In genomic region chr9:43754083-43754482, GRCm38 (mm10) we compare ENCODE assay signal across 14 mouse cellular contexts. TPM values are rescaled to one million over a fixed set of nuclear protein-coding genes. Genes with fewer than 3 reads are reported as not detected.
DNase-seq lines count a peak whose midpoint lies in the region; ATAC-seq and TF ChIP-seq lines count a peak whose summit lies in the region.
"Had no signal": no experiment of that assay in that cellular context is flagged by ENCODE, and none has a peak within 500 bp of the region (broad histone marks: within the 10 kb centered on the region; RNA-seq: fewer than 3 reads in every experiment).

No protein-coding gene starts in this region.

- no peak for ATAC-seq in hindbrain, embryonic 15.5 days (ENCODE audit: low FRiP score, low read depth)
- no peak for ATAC-seq in neural tube, embryonic 15.5 days (ENCODE audit: low FRiP score)
- ATAC-seq: activated CD4-positive, CD25-positive, alpha-beta regulatory T cell, adult 4 months had no signal

- peak overlapping the region; percentile 20 for H3K9ac ChIP-seq in liver, adult 2 months (ENCODE audit: low read depth, low read length)
- H3K9ac ChIP-seq in hindbrain, embryonic 15.5 days = no peak overlapping the region
- H3K9ac ChIP-seq in neural tube, embryonic 15.5 days (replicated peaks) = no peak overlapping the region
- H3K9ac ChIP-seq: midbrain, embryonic 12.5 days had no signal

- H3K9me3 ChIP-seq in hindbrain, embryonic 15.5 days = no peaks in the 10 kb centered on the region
- H3K9me3 ChIP-seq in neural tube, embryonic 15.5 days (replicated peaks) = no peaks in the 10 kb centered on the region
- H3K9me3 ChIP-seq: midbrain, embryonic 12.5 days had no signal

- DNase-seq in liver, adult 2 months (ENCODE audit: extremely low read depth, low read depth, low spot score) = peak; percentile 92
- no peak for DNase-seq in liver
- peak; percentile 74 to 88 for DNase-seq in kidney, postnatal 25 days
- no peak for DNase-seq in cerebellum, postnatal 10 days
- no peak for DNase-seq in adipocyte (ENCODE audit: low spot score)
- DNase-seq: cerebellum, adult 11-12 months; lung, adult 18-20 months; right cerebral cortex, postnatal 14 days; thymus, adult 2 months had no signal

- peaks cover 38% of the 10 kb centered on the region; the same call in 1 of the 2 replicates for H3K79me2 ChIP-seq in liver, adult 2 months (ENCODE audit: control insufficient read depth, insufficient read depth, low read length)

- no peaks in the 10 kb centered on the region for H3K27me3 ChIP-seq in liver, adult 2 months (ENCODE audit: control insufficient read depth, insufficient read depth, low read length)
- no peaks in the 10 kb centered on the region for H3K27me3 ChIP-seq in hindbrain, embryonic 15.5 days
- H3K27me3 ChIP-seq in neural tube, embryonic 15.5 days (replicated peaks) = no peaks in the 10 kb centered on the region
- H3K27me3 ChIP-seq: midbrain, embryonic 12.5 days had no signal

- peak overlapping the region; percentile 92 for H3K27ac ChIP-seq in liver, adult 2 months (replicated peaks; ENCODE audit: insufficient read depth, low read depth, low read length)
- peak overlapping the region; percentile 68 for H3K27ac ChIP-seq in hindbrain, embryonic 15.5 days (replicated peaks)
- H3K27ac ChIP-seq in neural tube, embryonic 15.5 days (replicated peaks) = peak overlapping the region; percentile 80

- H3K4me2 ChIP-seq in hindbrain, embryonic 15.5 days = no peak overlapping the region
- peak overlapping the region; percentile 42; the same call in 1 of the 2 replicates for H3K4me2 ChIP-seq in neural tube, embryonic 15.5 days
- H3K4me2 ChIP-seq: midbrain, embryonic 12.5 days had no signal

- no peaks in the 10 kb centered on the region for H3K36me3 ChIP-seq in liver, adult 2 months (ENCODE audit: control insufficient read depth, insufficient read depth, low read length)
- no peaks in the 10 kb centered on the region for H3K36me3 ChIP-seq in hindbrain, embryonic 15.5 days
- H3K36me3 ChIP-seq in neural tube, embryonic 15.5 days = no peaks in the 10 kb centered on the region

- no peak overlapping the region for H3K4me3 ChIP-seq in liver, adult 2 months (ENCODE audit: insufficient read depth, low read depth, low read length)
- H3K4me3 ChIP-seq in hindbrain, embryonic 15.5 days = no peak overlapping the region
- no peak overlapping the region for H3K4me3 ChIP-seq in neural tube, embryonic 15.5 days (replicated peaks)
- H3K4me3 ChIP-seq: erythroblast, embryonic 14.5 days; midbrain, embryonic 12.5 days had no signal

- no peak for TF ChIP-seq CTCF in liver, adult 2 months (IDR thresholded peaks at IDR 0.05; ENCODE audit: low read depth, low read length)

- H3K4me1 ChIP-seq in liver, adult 2 months (ENCODE audit: control insufficient read depth, insufficient read depth, low read length) = peaks cover 74% of the 10 kb centered on the region
- H3K4me1 ChIP-seq in hindbrain, embryonic 15.5 days (replicated peaks) = peaks cover 90% of the 10 kb centered on the region
- H3K4me1 ChIP-seq in neural tube, embryonic 15.5 days = peaks cover 92% of the 10 kb centered on the region

- 21% methylated on average over 5 of the region's 5 CpGs for WGBS in liver, adult 2 months
- WGBS in hindbrain, embryonic 15.5 days = 44% methylated on average over 5 of the region's 5 CpGs
- WGBS in neural tube, embryonic 15.5 days = 47% methylated on average over 5 of the region's 5 CpGs

- TF ChIP-seq POLR2A in liver, adult 2 months (IDR thresholded peaks at IDR 0.05; ENCODE audit: extremely low read depth, insufficient read depth, low read length) = no peak

RNA-seq across cellular contexts. Expression of gene Nectin1, which starts 10.3 kb away (rescaled TPM):
- 4.0 and 10.3 TPM in 2 replicates for total RNA-seq in liver, adult 2 months (2014; rRNA removed)
- 38.6 and 48.0 TPM in 2 replicates for polyA plus RNA-seq in liver, adult 2 months (2012; rRNA removed)
- 14.8 and 16.2 TPM in 2 replicates for polyA plus RNA-seq in hindbrain, embryonic 15.5 days (2015; fragmentation: Nextera tagmentation; extraction: Ambion mirVana)
- polyA plus RNA-seq in neural tube, embryonic 15.5 days (2015; fragmentation: Nextera tagmentation; extraction: Ambion mirVana) = 14.0 and 14.9 TPM in 2 replicates

Comparison
In these comparisons a context has a peak if more than half of its experiments do, and no peak if none do; other contexts are left out.
1. DNase-seq: peak in liver, adult 2 months (single experiment) and kidney, postnatal 25 days (2 of 2); none in liver (single experiment), cerebellum, postnatal 10 days (0 of 2) and adipocyte (single experiment).
2. Peak in every context shown above with its lines, with median percentiles within 50 percentile points of each other: H3K27ac ChIP-seq.